Mouse (Mus musculus) stomach, embryonic 14.5 days (tissue): Measurements from ENCODE around the gene Rhox4a2. TPM values are rescaled to one million over a fixed set of nuclear protein-coding genes. Genes with fewer than 3 reads are reported as not detected.
"Not testable (repeated sequence)": the region's sequence is repeated elsewhere in the genome, so short reads cannot be mapped to it uniquely, and the experiment has no call there.

Experiments used
- ATAC-seq: fragments of 200-750 bp; cut with Nextera tagmentation; 2 replicates; pipeline ENCODE4 v1.8.0; 2017; ENCODE audit warnings: low read depth, moderate TSS enrichment; ENCODE audit not compliant: insufficient number of reproducible peaks, insufficient read depth, low FRiP score
- H3K27ac ChIP-seq: fragments of 300-500 bp; sonication (generic); 2 replicates; pipeline ENCODE4 v1.5.1; 2014; ENCODE audit warnings: mild to moderate bottlenecking, low read length, moderate library complexity, mixed read lengths
- H3K27me3 ChIP-seq: fragments of 300-500 bp; sonication (generic); 2 replicates; pipeline ENCODE4 v1.6.1; 2014; ENCODE audit warnings: low read length, control low read depth, mixed read lengths; ENCODE audit not compliant: control insufficient read depth, insufficient read depth
- H3K36me3 ChIP-seq: fragments of 300-500 bp; sonication (generic); 2 replicates; pipeline ENCODE4 v1.6.1; 2014; ENCODE audit warnings: mild to moderate bottlenecking, control low read depth, low read length, moderate library complexity, mixed read lengths; ENCODE audit not compliant: control insufficient read depth, insufficient read depth
- H3K4me1 ChIP-seq: fragments of 300-500 bp; sonication (generic); 2 replicates; pipeline ENCODE4 v1.6.1; 2014; ENCODE audit warnings: low read length, control low read depth, mixed read lengths; ENCODE audit not compliant: control insufficient read depth, insufficient read depth
- H3K4me2 ChIP-seq: fragments of 300-500 bp; sonication (generic); replicated peaks from 2 replicates; pipeline ENCODE4 v1.6.1; 2014; ENCODE audit warnings: low read depth, low read length, control low read depth
- H3K4me3 ChIP-seq: fragments of 300-500 bp; sonication (generic); 2 replicates; pipeline ENCODE4 v1.5.1; 2014; ENCODE audit warnings: low read depth, low read length, control low read depth
- H3K9ac ChIP-seq: fragments of 300-500 bp; sonication (generic); replicated peaks from 2 replicates; pipeline ENCODE4 v1.6.1; 2014; ENCODE audit warnings: low read depth, mild to moderate bottlenecking, control low read depth, low read length, moderate library complexity, mixed read lengths
- H3K9me3 ChIP-seq: fragments of 300-500 bp; sonication (generic); 2 replicates; pipeline ENCODE4 v1.6.1; 2016; ENCODE audit warnings: low read depth, low read length, control low read depth; ENCODE audit not compliant: control insufficient read depth
- WGBS: fragments of 180-500 bp; shearing (Covaris S2); extraction: QIAGEN DNeasy Blood & Tissue Kit; methylation state at CpG from one replicate; pipeline ENCODE4 v1.1.7; 2014; 5-methylcytosine and 5-hydroxymethylcytosine counted together
- polyA plus RNA-seq: library from polyadenylated mRNA; unstranded; fragments of >200 nt; fragmentation: Nextera tagmentation; extraction: Ambion mirVana; gene quantifications from 2 replicates; pipeline ENCODE4 v1.2.1, GENCODE M21; 2014

Gene Rhox4a2
- not detected in 2 replicates for polyA plus RNA-seq

DNA sequence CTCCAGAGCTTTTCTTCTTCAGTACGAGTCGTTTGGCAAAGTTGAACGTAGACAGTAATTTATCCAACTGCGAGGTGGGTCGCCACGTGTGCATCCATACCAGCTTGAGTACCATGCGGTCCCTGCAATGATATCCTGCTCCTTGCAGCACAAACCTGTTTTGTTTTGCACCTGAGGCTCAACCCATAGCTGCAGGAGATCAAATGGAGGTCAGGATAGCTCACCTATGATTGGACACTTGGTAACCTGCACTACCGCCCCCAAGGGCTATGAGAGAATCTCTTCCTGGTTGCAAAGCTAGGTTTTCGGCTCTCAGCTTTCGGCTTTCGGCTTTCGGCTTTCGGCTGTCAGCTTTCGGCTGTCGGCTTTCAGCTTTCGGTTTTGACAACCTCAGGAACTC is at the start of gene Rhox4a2:
Gene Rhox4a2, plus strand, starts transcription at position 301 of the 400 bp plus-strand sequence.
- not testable (repeated sequence) for H3K27ac ChIP-seq, H3K27me3 ChIP-seq

DNA sequence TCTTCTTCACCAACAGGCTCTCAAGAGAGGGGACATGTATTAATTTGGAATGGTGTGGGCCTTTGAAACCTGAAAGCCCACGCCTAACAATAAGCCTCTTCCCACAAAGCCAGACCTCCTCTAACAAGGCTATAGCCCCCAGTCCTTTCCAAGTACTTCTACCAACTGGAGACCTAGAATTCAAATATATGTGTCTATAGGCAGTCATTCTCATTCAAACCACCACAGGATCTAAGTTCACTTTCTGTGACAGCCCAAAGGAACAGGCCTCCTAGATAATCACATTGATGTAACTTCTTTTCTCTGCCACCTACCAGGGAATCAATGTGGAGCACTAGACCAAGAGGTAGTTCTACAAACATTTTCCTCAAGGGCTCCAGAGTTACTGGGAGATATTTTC is 10.9 kb upstream of the Rhox4a2 start, which contains the start of gene Rhox3a2:
Gene Rhox3a2, plus strand, starts transcription at position 301 of the 400 bp plus-strand sequence.
- no CpG with 5 or more reads among the region's 1 CpGs for WGBS
- H3K27me3 ChIP-seq, H3K9ac ChIP-seq, H3K9me3 ChIP-seq, H3K4me2 ChIP-seq, H3K36me3 ChIP-seq, H3K4me1 ChIP-seq, H3K4me3 ChIP-seq, H3K27ac ChIP-seq, ATAC-seq: not testable (repeated sequence)

More for the DNA sequence above, at the start of gene Rhox4a2:
- H3K9ac ChIP-seq, H3K36me3 ChIP-seq, ATAC-seq, H3K4me2 ChIP-seq, H3K4me3 ChIP-seq, H3K9me3 ChIP-seq, H3K4me1 ChIP-seq: not testable (repeated sequence)
- 87% methylated on average over 8 of the region's 16 CpGs for WGBS

DNA sequence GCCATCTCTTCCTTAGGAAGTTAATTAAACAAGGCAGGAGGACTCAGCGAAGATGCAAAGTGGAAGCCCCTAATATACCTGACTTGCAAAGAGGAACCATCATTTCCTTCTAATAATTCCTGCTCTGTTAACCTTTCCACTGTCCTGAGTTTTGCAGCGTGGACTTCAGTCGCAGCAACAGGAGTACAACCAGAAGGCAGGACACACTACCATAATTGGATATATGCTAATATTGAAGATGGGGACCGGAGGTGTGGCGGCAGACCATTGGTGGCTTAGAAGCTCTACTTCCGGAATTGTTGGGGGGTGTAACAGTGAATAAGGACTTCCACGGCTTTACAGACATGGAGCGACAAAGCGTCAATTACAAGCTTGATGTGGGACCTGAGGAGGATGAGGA is 21.1 kb downstream of the Rhox4a2 start, which contains the start of gene Rhox2b:
Gene Rhox2b, plus strand, starts transcription at position 301 of the 400 bp plus-strand sequence.
- H3K4me1 ChIP-seq, H3K9ac ChIP-seq, H3K36me3 ChIP-seq, H3K27ac ChIP-seq, ATAC-seq, H3K4me2 ChIP-seq, H3K4me3 ChIP-seq, H3K27me3 ChIP-seq, H3K9me3 ChIP-seq: not testable (repeated sequence)
- whole genome bisulfite sequencing = no CpG with 5 or more reads among the region's 9 CpGs

DNA sequence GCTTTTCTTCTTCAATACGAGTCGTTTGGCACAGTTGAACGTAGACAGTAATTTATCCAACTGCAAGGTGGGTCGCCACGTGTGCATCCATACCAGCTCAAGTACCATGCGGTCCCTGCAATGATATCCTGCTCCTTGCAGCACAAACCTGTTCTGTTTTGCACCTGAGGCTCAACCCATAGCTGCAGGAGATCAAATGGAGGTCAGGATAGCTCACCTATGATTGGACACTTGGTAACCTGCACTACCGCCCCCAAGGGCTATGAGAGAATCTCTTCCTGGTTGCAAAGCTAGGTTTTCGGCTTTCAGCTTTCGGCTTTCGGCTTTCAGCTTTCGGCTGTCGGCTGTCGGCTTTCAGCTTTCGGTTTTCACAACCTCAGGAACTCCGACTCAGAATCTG is 41.5 kb downstream of the Rhox4a2 start, which contains the start of gene Rhox4b:
Gene Rhox4b, plus strand, starts transcription at position 301 of the 400 bp plus-strand sequence.
- ATAC-seq, H3K4me3 ChIP-seq, H3K27ac ChIP-seq, H3K36me3 ChIP-seq, H3K4me1 ChIP-seq, H3K27me3 ChIP-seq, H3K4me2 ChIP-seq, H3K9me3 ChIP-seq, H3K9ac ChIP-seq: not testable (repeated sequence)
- 87% methylated on average over 14 of the region's 15 CpGs for WGBS

Other genes starting within 250 kb of the Rhox4a2 start
- 0.13 TPM in 1 of 2 replicates, not detected in the other for gene Akap14, start 222.0 kb upstream of the Rhox4a2 start, polyA plus RNA-seq
- 400 and 468 TPM in 2 replicates for gene Ndufa1, start 199.7 kb upstream of the Rhox4a2 start, polyA plus RNA-seq
- 10.5 and 10.7 TPM in 2 replicates for gene Rnf113a1, start 199.6 kb upstream of the Rhox4a2 start, polyA plus RNA-seq
- not detected in 2 replicates for gene Gm9, start 179.8 kb upstream of the Rhox4a2 start, polyA plus RNA-seq
- not detected in 2 replicates for gene Rhox1, start 168.6 kb upstream of the Rhox4a2 start, polyA plus RNA-seq
- not detected in 2 replicates for gene Rhox2a, start 145.9 kb upstream of the Rhox4a2 start, polyA plus RNA-seq
- gene Rhox3a, start 140.9 kb upstream of the Rhox4a2 start, polyA plus RNA-seq = not detected in 2 replicates
- not detected in 2 replicates for gene Rhox4a, start 125.5 kb upstream of the Rhox4a2 start, polyA plus RNA-seq
- gene Rhox3a2, start 10.8 kb upstream of the Rhox4a2 start, polyA plus RNA-seq = not detected in 2 replicates
- not detected in 2 replicates for gene Rhox2b, start 21.2 kb downstream of the Rhox4a2 start, polyA plus RNA-seq
- gene Rhox4b, start 41.6 kb downstream of the Rhox4a2 start, polyA plus RNA-seq = not detected in 2 replicates
- not detected in 2 replicates for gene Rhox2c, start 62.8 kb downstream of the Rhox4a2 start, polyA plus RNA-seq
- gene Rhox3c, start 67.7 kb downstream of the Rhox4a2 start, polyA plus RNA-seq = not detected in 2 replicates
- gene Rhox4c, start 89.5 kb downstream of the Rhox4a2 start, polyA plus RNA-seq = not detected in 2 replicates
- gene Rhox2d, start 102.6 kb downstream of the Rhox4a2 start, polyA plus RNA-seq = not detected in 2 replicates
- not detected in 2 replicates for gene Rhox4d, start 123.5 kb downstream of the Rhox4a2 start, polyA plus RNA-seq
- not detected in 2 replicates for gene Rhox2e, start 139.6 kb downstream of the Rhox4a2 start, polyA plus RNA-seq
- gene Rhox3e, start 151.2 kb downstream of the Rhox4a2 start, polyA plus RNA-seq = not detected in 2 replicates
- not detected in 2 replicates for gene Rhox4e, start 166.6 kb downstream of the Rhox4a2 start, polyA plus RNA-seq
- not detected in 2 replicates for gene Rhox2f, start 180.6 kb downstream of the Rhox4a2 start, polyA plus RNA-seq
- not detected in 2 replicates for gene Rhox3f, start 190.1 kb downstream of the Rhox4a2 start, polyA plus RNA-seq
- gene Rhox4f, start 216.9 kb downstream of the Rhox4a2 start, polyA plus RNA-seq = not detected in 2 replicates
- gene Rhox3g, start 237.8 kb downstream of the Rhox4a2 start, polyA plus RNA-seq = not detected in 2 replicates